Mouse (Mus musculus) myocyte (in vitro differentiated cells): ENCODE data around the gene Cwc25.

Experiments
- CEBPB ChIP-seq: IDR thresholded peaks from 2 replicates; pipeline ENCODE4 v1.6.1; 2011; ENCODE audit warnings: mild to moderate bottlenecking, moderate library complexity; ENCODE audit not compliant: poor library complexity, insufficient read depth, severe bottlenecking
- E2F4 ChIP-seq: IDR thresholded peaks from one replicate; pipeline ENCODE4 v1.6.1; 2011; ENCODE audit warnings: mild to moderate bottlenecking, control low read depth, moderate library complexity; ENCODE audit not compliant: insufficient read depth
- MAX ChIP-seq: IDR thresholded peaks from one replicate; pipeline ENCODE4 v1.6.1; 2011; ENCODE audit warnings: low read depth, mild to moderate bottlenecking, control low read depth
- MYOD1 ChIP-seq, 3 experiments: IDR thresholded peaks; one replicate each; pipeline ENCODE4 v1.6.1; 2011; ENCODE audit warnings: control low read depth in 2 of 3, low read depth in 2 of 3, mild to moderate bottlenecking in 2 of 3, moderate library complexity in 1 of 3; ENCODE audit not compliant: insufficient read length in 2 of 3, control insufficient read depth in 1 of 3
- POLR2A ChIP-seq: IDR thresholded peaks from one replicate; pipeline ENCODE4 v1.6.1; 2011; ENCODE audit warnings: low read depth, mild to moderate bottlenecking, control low read depth, moderate library complexity; ENCODE audit not compliant: insufficient read length
- POLR2AphosphoS2 ChIP-seq: IDR thresholded peaks from one replicate; pipeline ENCODE4 v1.6.1; 2011; ENCODE audit warnings: low read depth, control low read depth; ENCODE audit not compliant: insufficient read length
- SRF ChIP-seq: IDR thresholded peaks from one replicate; pipeline ENCODE4 v1.6.1; 2011; ENCODE audit warnings: low read depth; ENCODE audit not compliant: control insufficient read depth, insufficient read length
- TCF12 ChIP-seq: IDR thresholded peaks from one replicate; pipeline ENCODE4 v1.6.1; 2011; ENCODE audit warnings: mild to moderate bottlenecking, control low read depth; ENCODE audit not compliant: poor library complexity, insufficient read depth, severe bottlenecking
- TCF3 ChIP-seq: IDR thresholded peaks from one replicate; pipeline ENCODE4 v1.6.1; 2011; ENCODE audit warnings: low read depth, control low read depth; ENCODE audit not compliant: insufficient read length
- USF1 ChIP-seq: IDR thresholded peaks from one replicate; pipeline ENCODE4 v1.6.1; 2011; ENCODE audit warnings: low read depth, mild to moderate bottlenecking, control low read depth, moderate library complexity

GRCm38 (mm10) chr11:97808621-97809234, 42.4 kb upstream of the Cwc25 start:
- no peak for TF ChIP-seq MAX
- TF ChIP-seq POLR2A = no peak
- TF ChIP-seq SRF = no peak
- no peak for TF ChIP-seq CEBPB
- no peak for TF ChIP-seq E2F4
- TF ChIP-seq MYOD1 (IDR thresholded peaks at IDR 0.05; ENCODE audit: control insufficient read depth in 1 of 3, insufficient read length in 2 of 3, low read depth in 2 of 3) = peak in 2 of 3 experiments; percentile 63 to 68
- no peak for TF ChIP-seq USF1
- no peak for TF ChIP-seq POLR2AphosphoS2
- TF ChIP-seq TCF12 = no peak
- TF ChIP-seq TCF3 = no peak
